Mouse (Mus musculus) stomach, embryonic 14.5 days (tissue): ENCODE results near the gene Abca12. TPM values are rescaled to one million over a fixed set of nuclear protein-coding genes. Genes with fewer than 3 reads are reported as not detected.

Experiments used
- ATAC-seq: fragments of 200-750 bp; cut with Nextera tagmentation; 2 replicates; pipeline ENCODE4 v1.8.0; 2017; ENCODE audit warnings: low read depth, moderate TSS enrichment; ENCODE audit not compliant: insufficient number of reproducible peaks, insufficient read depth, low FRiP score
- H3K27ac ChIP-seq: fragments of 300-500 bp; sonication (generic); 2 replicates; pipeline ENCODE4 v1.5.1; 2014; ENCODE audit warnings: mild to moderate bottlenecking, low read length, moderate library complexity, mixed read lengths
- H3K27me3 ChIP-seq: fragments of 300-500 bp; sonication (generic); 2 replicates; pipeline ENCODE4 v1.6.1; 2014; ENCODE audit warnings: low read length, control low read depth, mixed read lengths; ENCODE audit not compliant: control insufficient read depth, insufficient read depth
- H3K36me3 ChIP-seq: fragments of 300-500 bp; sonication (generic); 2 replicates; pipeline ENCODE4 v1.6.1; 2014; ENCODE audit warnings: mild to moderate bottlenecking, control low read depth, low read length, moderate library complexity, mixed read lengths; ENCODE audit not compliant: control insufficient read depth, insufficient read depth
- H3K4me1 ChIP-seq: fragments of 300-500 bp; sonication (generic); 2 replicates; pipeline ENCODE4 v1.6.1; 2014; ENCODE audit warnings: low read length, control low read depth, mixed read lengths; ENCODE audit not compliant: control insufficient read depth, insufficient read depth
- H3K4me2 ChIP-seq: fragments of 300-500 bp; sonication (generic); replicated peaks from 2 replicates; pipeline ENCODE4 v1.6.1; 2014; ENCODE audit warnings: low read depth, low read length, control low read depth
- H3K4me3 ChIP-seq: fragments of 300-500 bp; sonication (generic); 2 replicates; pipeline ENCODE4 v1.5.1; 2014; ENCODE audit warnings: low read depth, low read length, control low read depth
- H3K9ac ChIP-seq: fragments of 300-500 bp; sonication (generic); replicated peaks from 2 replicates; pipeline ENCODE4 v1.6.1; 2014; ENCODE audit warnings: low read depth, mild to moderate bottlenecking, control low read depth, low read length, moderate library complexity, mixed read lengths
- H3K9me3 ChIP-seq: fragments of 300-500 bp; sonication (generic); 2 replicates; pipeline ENCODE4 v1.6.1; 2016; ENCODE audit warnings: low read depth, low read length, control low read depth; ENCODE audit not compliant: control insufficient read depth
- WGBS: fragments of 180-500 bp; shearing (Covaris S2); extraction: QIAGEN DNeasy Blood & Tissue Kit; methylation state at CpG from one replicate; pipeline ENCODE4 v1.1.7; 2014; 5-methylcytosine and 5-hydroxymethylcytosine counted together
- polyA plus RNA-seq: library from polyadenylated mRNA; unstranded; fragments of >200 nt; fragmentation: Nextera tagmentation; extraction: Ambion mirVana; gene quantifications from 2 replicates; pipeline ENCODE4 v1.2.1, GENCODE M21; 2014

The Abca12 gene
- polyA plus RNA-seq, 1 experiment from 2014 or later = not detected

DNA sequence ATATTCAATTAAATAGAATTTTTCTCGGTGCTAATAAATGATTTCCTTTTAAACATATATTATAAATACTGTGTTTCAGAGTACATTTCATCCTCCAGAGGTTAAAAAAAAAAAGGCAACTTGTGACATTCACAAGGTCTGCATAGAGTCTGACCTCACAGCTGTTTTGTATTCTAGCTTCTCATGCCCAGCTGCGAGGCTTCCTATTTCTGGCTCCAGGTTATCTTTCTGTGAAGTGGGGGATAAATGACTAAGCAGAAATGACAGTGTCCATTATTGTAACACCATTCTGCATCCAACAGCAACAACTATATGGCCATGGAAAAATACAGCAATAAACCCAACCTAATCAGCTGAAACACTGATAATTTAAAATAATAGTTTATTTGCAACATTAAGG is 107.3 kb downstream of the Abca12 start:
- Histone ChIP-seq H3K4me2 (no peak overlapping the region), H3K9ac (no peak overlapping the region), H3K4me3 (no peak overlapping the region), H3K4me1 (no peaks in the 10 kb centered on the region), H3K9me3 (no peaks in the 10 kb centered on the region), H3K36me3 (no peaks in the 10 kb centered on the region), H3K27ac (no peak overlapping the region), H3K27me3 (no peaks in the 10 kb centered on the region)
- WGBS = 53% methylated on average over 2 of the region's 2 CpGs
- no peak for ATAC-seq

DNA sequence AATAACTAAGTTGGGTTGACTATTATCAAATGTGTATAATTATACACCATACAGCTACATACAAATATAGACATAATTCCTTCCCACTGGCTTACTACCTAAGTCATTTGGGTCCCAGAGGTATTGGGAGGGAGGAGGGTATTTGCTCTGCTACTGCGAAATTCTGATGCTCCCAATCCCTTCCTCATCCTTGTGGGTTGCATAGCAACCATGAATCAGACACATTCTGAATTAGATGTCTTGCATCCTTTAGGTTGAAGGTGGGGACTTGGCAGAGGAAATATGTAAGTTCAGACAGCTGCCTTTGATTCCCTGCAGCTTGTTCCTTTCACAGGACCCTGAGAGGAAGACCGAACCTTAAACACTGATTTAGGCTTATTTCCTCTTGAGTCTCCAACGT is 108.5 kb downstream of the Abca12 start:
- H3K9ac ChIP-seq = no peak overlapping the region
- no peak for ATAC-seq
- no peak overlapping the region for H3K4me2 ChIP-seq
- H3K9me3 ChIP-seq = no peaks in the 10 kb centered on the region
- 50% methylated on average over 3 of the region's 3 CpGs for WGBS
- H3K36me3 ChIP-seq = no peaks in the 10 kb centered on the region
- H3K27ac ChIP-seq = no peak overlapping the region
- H3K4me1 ChIP-seq = no peaks in the 10 kb centered on the region
- no peaks in the 10 kb centered on the region for H3K27me3 ChIP-seq
- no peak overlapping the region for H3K4me3 ChIP-seq

DNA sequence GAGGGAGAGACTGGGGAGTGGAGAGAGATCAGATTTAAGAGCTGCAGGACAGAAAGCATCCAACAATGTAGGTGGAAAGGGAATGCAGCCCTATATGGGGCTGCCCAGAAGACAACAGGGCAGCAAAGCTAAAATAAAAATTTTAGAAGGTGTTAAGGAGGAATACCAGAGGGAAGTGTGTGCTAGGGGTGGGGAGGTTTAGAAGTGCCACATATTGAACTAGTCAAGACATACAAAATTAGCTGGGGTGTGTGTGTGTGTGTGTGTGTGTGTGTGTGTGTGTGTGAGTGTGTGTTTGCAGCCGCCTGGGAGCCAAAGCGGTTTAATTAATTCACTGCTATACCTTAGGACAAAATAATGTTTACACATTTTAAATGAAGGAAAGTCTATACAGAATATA is 110.1 kb downstream of the Abca12 start:
- Histone ChIP-seq H3K4me3 (no peak overlapping the region), H3K27me3 (no peaks in the 10 kb centered on the region), H3K9me3 (no peaks in the 10 kb centered on the region), H3K4me1 (no peaks in the 10 kb centered on the region), H3K4me2 (no peak overlapping the region), H3K36me3 (no peaks in the 10 kb centered on the region), H3K9ac (no peak overlapping the region), H3K27ac (no peak overlapping the region)
- no peak for ATAC-seq
- WGBS = 92% methylated on average over 2 of the region's 2 CpGs

DNA sequence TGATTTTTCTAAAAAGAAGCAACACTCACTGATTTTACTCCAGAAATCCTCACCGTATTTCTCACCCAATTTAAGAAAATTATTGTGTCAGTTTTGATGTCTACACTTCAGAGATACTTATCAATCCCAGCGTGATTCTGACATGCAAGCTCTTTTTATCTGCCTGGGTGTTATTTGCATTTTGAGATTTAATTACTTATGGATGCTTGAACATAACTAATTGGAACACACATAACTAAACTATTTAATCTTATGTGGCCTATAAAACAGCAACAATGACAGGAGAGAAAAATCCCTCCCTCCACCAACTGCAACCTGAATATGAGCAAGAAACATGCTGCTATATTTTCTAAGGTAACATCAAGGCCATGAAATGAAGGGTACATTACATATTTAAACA is 117.7 kb downstream of the Abca12 start:
- Histone ChIP-seq H3K36me3 (no peaks in the 10 kb centered on the region), H3K4me1 (no peaks in the 10 kb centered on the region), H3K27ac (no peak overlapping the region), H3K9ac (no peak overlapping the region), H3K4me3 (no peak overlapping the region), H3K4me2 (no peak overlapping the region), H3K9me3 (no peaks in the 10 kb centered on the region), H3K27me3 (no peaks in the 10 kb centered on the region)
- no peak for ATAC-seq
- 79% methylated on average over 2 of the region's 2 CpGs for WGBS

DNA sequence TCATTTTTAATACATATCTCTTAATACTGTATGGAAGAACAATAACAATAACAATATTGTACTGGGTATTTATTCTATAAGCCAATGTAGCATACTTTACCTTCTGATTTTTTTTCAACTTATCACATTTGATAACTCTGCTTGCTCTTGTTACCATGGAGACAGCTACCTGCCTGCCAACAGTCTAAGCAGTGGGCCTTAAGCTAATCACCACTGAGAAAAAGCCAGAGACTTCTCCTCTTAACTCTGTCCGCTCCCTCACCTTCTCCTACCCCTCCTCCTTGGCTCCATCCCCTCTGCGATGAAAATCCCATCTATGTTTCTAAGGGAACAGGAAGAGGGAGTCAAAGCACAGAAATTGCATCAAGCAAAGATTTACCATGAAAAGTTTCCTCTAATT is 118.1 kb downstream of the Abca12 start:
- Histone ChIP-seq H3K9me3 (no peaks in the 10 kb centered on the region), H3K27ac (no peak overlapping the region), H3K4me2 (no peak overlapping the region), H3K9ac (no peak overlapping the region), H3K36me3 (no peaks in the 10 kb centered on the region), H3K4me3 (no peak overlapping the region), H3K27me3 (no peaks in the 10 kb centered on the region), H3K4me1 (no peaks in the 10 kb centered on the region)
- no peak for ATAC-seq
- WGBS = 74% methylated on average over 2 of the region's 2 CpGs

DNA sequence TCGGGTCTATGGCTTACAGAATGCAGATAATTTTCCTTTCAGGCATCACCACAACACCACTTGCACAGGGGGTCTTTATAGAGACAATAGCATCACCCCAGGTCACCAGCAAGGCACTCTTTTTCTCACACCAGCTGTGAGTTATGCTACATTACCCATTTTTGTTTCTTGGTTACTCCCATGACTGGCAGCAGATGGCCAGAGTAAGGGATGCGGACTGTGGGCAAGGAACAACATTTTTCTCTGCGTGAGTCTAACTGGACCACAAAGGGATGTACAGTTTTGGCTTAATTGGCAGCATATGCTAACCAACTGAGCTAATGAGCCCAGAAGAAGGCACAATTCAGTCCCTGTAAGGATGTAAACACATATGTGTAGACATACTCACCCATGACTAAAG is 122.8 kb downstream of the Abca12 start:
- no peaks in the 10 kb centered on the region for H3K4me1 ChIP-seq
- no peak overlapping the region for H3K4me3 ChIP-seq
- H3K9me3 ChIP-seq = no peaks in the 10 kb centered on the region
- no peak for ATAC-seq
- H3K4me2 ChIP-seq = no peak overlapping the region
- H3K27me3 ChIP-seq = no peaks in the 10 kb centered on the region
- H3K9ac ChIP-seq = no peak overlapping the region
- 85% methylated on average over 3 of the region's 3 CpGs for WGBS
- H3K36me3 ChIP-seq = no peaks in the 10 kb centered on the region
- no peak overlapping the region for H3K27ac ChIP-seq

DNA sequence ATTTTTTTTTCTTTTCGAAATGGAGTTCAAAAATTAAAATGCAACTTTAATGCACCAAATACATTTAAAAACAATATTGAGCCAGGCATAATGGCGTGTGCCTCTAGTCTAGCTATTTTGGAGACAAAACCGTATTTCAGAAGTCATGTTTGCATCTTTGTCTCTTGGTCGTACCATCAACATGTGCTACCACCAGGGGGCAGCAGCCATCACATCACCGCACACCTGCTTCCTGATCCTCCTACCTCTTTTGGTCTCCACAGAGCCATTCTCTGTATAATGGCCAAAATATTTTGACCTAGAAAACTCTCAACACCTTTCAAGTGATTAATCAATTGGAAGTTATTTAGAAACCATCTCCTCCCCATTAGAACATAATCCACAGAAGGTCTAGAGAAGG is 125.2 kb downstream of the Abca12 start:
- no peak for ATAC-seq
- Histone ChIP-seq H3K4me3 (no peak overlapping the region), H3K4me2 (no peak overlapping the region), H3K9me3 (no peaks in the 10 kb centered on the region), H3K27ac (no peak overlapping the region), H3K27me3 (no peaks in the 10 kb centered on the region), H3K4me1 (no peaks in the 10 kb centered on the region), H3K36me3 (no peaks in the 10 kb centered on the region), H3K9ac (no peak overlapping the region)
- 26% methylated on average over 5 of the region's 5 CpGs for WGBS

DNA sequence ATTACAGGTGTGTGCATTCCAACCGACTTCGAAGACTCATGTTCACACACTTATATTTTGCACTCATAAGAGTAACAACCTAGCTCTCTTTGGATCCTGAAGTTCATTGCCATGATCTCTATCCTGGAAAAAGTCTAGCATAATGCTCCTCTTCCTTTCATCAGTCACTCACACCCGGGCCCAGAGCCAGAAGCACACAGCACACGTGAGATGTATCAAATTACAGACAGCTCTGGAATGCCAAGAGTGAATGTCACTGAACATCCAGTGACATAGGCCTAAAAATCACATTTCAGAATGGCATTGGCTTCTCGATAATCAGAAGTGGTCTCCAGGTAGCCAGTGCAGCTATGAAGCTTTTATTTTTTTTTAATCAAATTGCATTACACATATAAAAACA is 137.8 kb downstream of the Abca12 start:
- 40% methylated on average over 5 of the region's 5 CpGs for WGBS
- no peak overlapping the region for H3K9ac ChIP-seq

DNA sequence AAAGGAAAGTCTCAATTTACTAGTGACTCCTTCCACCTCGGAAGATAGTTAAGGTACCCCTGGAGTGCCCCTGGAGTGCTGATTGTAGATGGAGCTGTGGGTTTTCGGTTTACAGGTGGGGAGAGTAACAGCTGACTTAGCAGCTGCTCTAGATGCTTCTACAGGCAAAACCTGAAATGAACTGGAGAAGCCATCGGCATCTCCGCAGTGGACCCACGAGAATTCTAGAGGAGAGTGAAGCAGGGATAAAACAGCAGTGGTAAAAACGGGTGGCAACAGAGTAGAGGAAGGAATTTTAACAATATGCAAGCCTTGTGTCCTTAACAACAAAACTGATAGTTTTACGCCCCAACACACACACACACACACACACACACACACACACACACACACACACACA is 142.2 kb downstream of the Abca12 start:
- Histone ChIP-seq H3K27me3 (no peaks in the 10 kb centered on the region), H3K4me1 (no peaks in the 10 kb centered on the region), H3K9me3 (no peaks in the 10 kb centered on the region), H3K4me3 (no peak overlapping the region), H3K4me2 (no peak overlapping the region), H3K27ac (no peak overlapping the region), H3K9ac (no peak overlapping the region), H3K36me3 (no peaks in the 10 kb centered on the region)
- 78% methylated on average over 7 of the region's 7 CpGs for WGBS
- ATAC-seq = no peak

More for the DNA sequence above, 137.8 kb downstream of the Abca12 start:
- Histone ChIP-seq H3K27ac (no peak overlapping the region), H3K9me3 (no peaks in the 10 kb centered on the region), H3K4me3 (no peak overlapping the region), H3K4me1 (no peaks in the 10 kb centered on the region), H3K36me3 (no peaks in the 10 kb centered on the region), H3K4me2 (no peak overlapping the region), H3K27me3 (no peaks in the 10 kb centered on the region)
- ATAC-seq = no peak
